Mouse (Mus musculus): ENCODE results near the gene Ddx58. TPM values are rescaled to one million over a fixed set of nuclear protein-coding genes. Genes with fewer than 3 reads are reported as not detected.

Ddx58 gene
- polyA plus RNA-seq, 1 experiment from 2014 or later: 3.4 TPM

Other genes with a start within 250 kb of the Ddx58 start
- gene Aco1, start 96.7 kb downstream of the Ddx58 start, polyA plus RNA-seq (2014; fragmentation: Nextera tagmentation; extraction: Ambion mirVana): 63.8 and 66.8 TPM in 2 replicates
- 28.8 and 30.1 TPM in 2 replicates for gene Smim27, start 29.8 kb upstream of the Ddx58 start, polyA plus RNA-seq (2014; fragmentation: Nextera tagmentation; extraction: Ambion mirVana)
- 51.3 and 54.2 TPM in 2 replicates for gene Topors, start 30.0 kb upstream of the Ddx58 start, polyA plus RNA-seq (2014; fragmentation: Nextera tagmentation; extraction: Ambion mirVana)
- gene Ndufb6, start 39.6 kb upstream of the Ddx58 start, polyA plus RNA-seq (2014; fragmentation: Nextera tagmentation; extraction: Ambion mirVana): 279 and 281 TPM in 2 replicates
- 0.29 and 0.56 TPM in 2 replicates for gene Tmem215, start 232.4 kb upstream of the Ddx58 start, polyA plus RNA-seq (2014; fragmentation: Nextera tagmentation; extraction: Ambion mirVana)